In the genomic region with DNA sequence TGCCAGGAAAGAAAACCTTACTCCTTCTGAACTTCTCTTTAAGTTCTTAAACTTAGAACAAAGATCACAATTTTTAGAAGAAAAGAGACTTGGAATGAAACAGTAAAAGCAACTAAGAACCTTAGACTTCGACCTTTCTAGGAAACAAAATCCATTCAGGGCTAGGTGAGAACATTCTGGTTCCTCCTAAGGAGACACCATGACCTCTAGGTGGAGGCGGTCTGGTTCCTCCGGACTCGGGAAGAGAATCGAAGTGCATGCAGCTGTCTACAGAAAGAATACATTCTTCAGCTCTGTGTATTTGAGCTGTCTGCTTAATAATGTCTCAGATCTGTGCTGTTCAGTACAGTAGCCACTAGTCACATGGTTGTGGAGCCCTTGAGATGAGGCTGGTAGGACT, we compare ENCODE assay signal across 19 mouse cellular contexts. TPM values are rescaled to one million over a fixed set of nuclear protein-coding genes. Genes with fewer than 3 reads are reported as not detected.
DNase-seq lines count a peak whose midpoint lies in the region; ATAC-seq and TF ChIP-seq lines count a peak whose summit lies in the region.
"Had no signal": no experiment of that assay in that cellular context is flagged by ENCODE, and none has a peak within 500 bp of the region (broad histone marks: within the 10 kb centered on the region; RNA-seq: fewer than 3 reads in every experiment).

No protein-coding gene starts in this region.

- WGBS in kidney, embryonic 15.5 days = 70% methylated on average over 5 of the region's 5 CpGs
- 84% methylated on average over 5 of the region's 5 CpGs for WGBS in limb, embryonic 15.5 days
- 92% methylated on average over 5 of the region's 5 CpGs for WGBS in limb, embryonic 10.5 days
- 71% methylated on average over 5 of the region's 5 CpGs for WGBS in stomach, postnatal 0 days

- H3K9ac ChIP-seq in kidney, embryonic 15.5 days = no peak overlapping the region
- no peak overlapping the region for H3K9ac ChIP-seq in limb, embryonic 15.5 days
- no peak overlapping the region for H3K9ac ChIP-seq in stomach, postnatal 0 days (ENCODE audit: low read length)
- H3K9ac ChIP-seq: embryonic facial prominence, embryonic 13.5 days; forebrain, embryonic 13.5 days; heart, embryonic 12.5 days; hindbrain, embryonic 14.5 days had no signal

- peak overlapping the region; percentile 56 for H3K27ac ChIP-seq in gastrocnemius, adult 2 months
- no peak overlapping the region for H3K27ac ChIP-seq in kidney, embryonic 15.5 days
- peak overlapping the region; percentile 78; the same call in 1 of the 2 replicates for H3K27ac ChIP-seq in limb, embryonic 15.5 days
- no peak overlapping the region for H3K27ac ChIP-seq in limb, embryonic 10.5 days
- H3K27ac ChIP-seq in stomach, postnatal 0 days (replicated peaks) = peak overlapping the region; percentile 35; the same call in 1 of the 2 replicates
- H3K27ac ChIP-seq: embryonic facial prominence, embryonic 13.5 days; forebrain, embryonic 13.5 days; heart, adult 2 months; hindbrain, embryonic 10.5 days; hindbrain, embryonic 14.5 days had no signal

- no peak for DNase-seq in gastrocnemius, adult 2 months
- no peak for DNase-seq in gastrocnemius, adult 18-20 months (ENCODE audit: low spot score)
- DNase-seq in kidney, adult 8-10 months = peak; percentile 57 to 65
- no peak for DNase-seq in limb, embryonic 10.5 days (ENCODE audit: low spot score)
- DNase-seq in stomach, postnatal 0 days (ENCODE audit: low spot score) = no peak
- DNase-seq in spleen, postnatal 14 days (ENCODE audit: low spot score in 2 of 2) = no peak
- DNase-seq: adrenal gland, postnatal 10 days; cerebellum, adult 11 months; cerebellum, adult 9-10 months; cerebellum, postnatal 25 days; gastrocnemius, postnatal 10 days; heart, adult 2 months had no signal

- H3K4me3 ChIP-seq in gastrocnemius, adult 2 months = no peak overlapping the region
- no peak overlapping the region for H3K4me3 ChIP-seq in kidney, embryonic 15.5 days (replicated peaks)
- H3K4me3 ChIP-seq in limb, embryonic 15.5 days = no peak overlapping the region
- H3K4me3 ChIP-seq in limb, embryonic 10.5 days = no peak overlapping the region
- no peak overlapping the region for H3K4me3 ChIP-seq in stomach, postnatal 0 days (ENCODE audit: low read depth, low read length)
- H3K4me3 ChIP-seq: embryonic facial prominence, embryonic 13.5 days; forebrain, embryonic 13.5 days; heart, adult 2 months; heart, embryonic 12.5 days; hindbrain, embryonic 10.5 days had no signal

- no peaks in the 10 kb centered on the region for H3K27me3 ChIP-seq in kidney, embryonic 15.5 days
- no peaks in the 10 kb centered on the region for H3K27me3 ChIP-seq in limb, embryonic 15.5 days
- no peaks in the 10 kb centered on the region for H3K27me3 ChIP-seq in limb, embryonic 10.5 days (ENCODE audit: low read depth, poor library complexity, severe bottlenecking)
- H3K27me3 ChIP-seq in stomach, postnatal 0 days (ENCODE audit: control insufficient read depth, insufficient read depth, low read length) = no peaks in the 10 kb centered on the region
- H3K27me3 ChIP-seq: embryonic facial prominence, embryonic 13.5 days; forebrain, embryonic 13.5 days; heart, embryonic 12.5 days had no signal

- H3K36me3 ChIP-seq in kidney, embryonic 15.5 days = peaks cover 32% of the 10 kb centered on the region
- peaks cover 7% of the 10 kb centered on the region; the same call in 1 of the 2 replicates for H3K36me3 ChIP-seq in limb, embryonic 15.5 days
- H3K36me3 ChIP-seq in limb, embryonic 10.5 days = peaks cover 42% of the 10 kb centered on the region
- H3K36me3 ChIP-seq in stomach, postnatal 0 days (ENCODE audit: control insufficient read depth, insufficient read depth, low read length) = 0 out of 2 replicates have a peak, but pooled peaks cover 3% of the 10 kb centered on the region

- H3K9me3 ChIP-seq in kidney, embryonic 15.5 days (replicated peaks) = no peaks in the 10 kb centered on the region
- no peaks in the 10 kb centered on the region for H3K9me3 ChIP-seq in limb, embryonic 15.5 days
- no peaks in the 10 kb centered on the region for H3K9me3 ChIP-seq in limb, embryonic 10.5 days (replicated peaks)
- H3K9me3 ChIP-seq in stomach, postnatal 0 days (ENCODE audit: control insufficient read depth, low read length) = no peaks in the 10 kb centered on the region
- H3K9me3 ChIP-seq: embryonic facial prominence, embryonic 13.5 days; forebrain, embryonic 13.5 days; heart, embryonic 12.5 days; hindbrain, embryonic 10.5 days had no signal

- ATAC-seq in kidney, embryonic 15.5 days (replicated peaks; ENCODE audit: low FRiP score) = no peak
- no peak for ATAC-seq in limb, embryonic 15.5 days (ENCODE audit: insufficient number of reproducible peaks, low FRiP score, low TSS enrichment, low read depth)
- ATAC-seq in stomach, postnatal 0 days (ENCODE audit: low FRiP score, low TSS enrichment) = no peak
- ATAC-seq: forebrain, embryonic 13.5 days had no signal

- no peak for TF ChIP-seq CTCF in gastrocnemius, adult 2 months (IDR thresholded peaks at IDR 0.05)
- TF ChIP-seq CTCF in stomach, postnatal 0 days (IDR thresholded peaks at IDR 0.05; ENCODE audit: low read depth) = no peak

- peaks cover 26% of the 10 kb centered on the region for H3K4me1 ChIP-seq in kidney, embryonic 15.5 days
- H3K4me1 ChIP-seq in limb, embryonic 15.5 days = no peaks in the 10 kb centered on the region; the same call in 1 of the 2 replicates
- H3K4me1 ChIP-seq in limb, embryonic 10.5 days = peaks cover 7% of the 10 kb centered on the region
- H3K4me1 ChIP-seq in stomach, postnatal 0 days (replicated peaks; ENCODE audit: control insufficient read depth, insufficient read depth) = no peaks in the 10 kb centered on the region
- H3K4me1 ChIP-seq: embryonic facial prominence, embryonic 13.5 days had no signal

- intact Hi-C loops in gastrocnemius, adult 2 months (cut with DNase I) = no loop called here

- TF ChIP-seq EP300 in stomach, postnatal 0 days (optimal IDR thresholded peaks at IDR 0.05) = no peak

- no peak overlapping the region for H3K4me2 ChIP-seq in kidney, embryonic 15.5 days
- H3K4me2 ChIP-seq in limb, embryonic 15.5 days = no peak overlapping the region
- no peak overlapping the region for H3K4me2 ChIP-seq in stomach, postnatal 0 days (replicated peaks; ENCODE audit: low read depth)
- H3K4me2 ChIP-seq: embryonic facial prominence, embryonic 13.5 days; forebrain, embryonic 13.5 days; heart, embryonic 12.5 days; hindbrain, embryonic 14.5 days had no signal

RNA-seq across cellular contexts. Expression of gene Hacd2, which starts 12.7 kb away (rescaled TPM):
- total RNA-seq in gastrocnemius, adult 2 months (2021) = 1 to 10 TPM; 1.8 TPM
- 1 to 10 TPM; 1.9 to 2.1 TPM for total RNA-seq in gastrocnemius, adult 18-20 months (2021)
- 103 and 108 TPM in 2 replicates for polyA plus RNA-seq in kidney, embryonic 15.5 days (2015; fragmentation: Nextera tagmentation; extraction: Ambion mirVana)
- polyA plus RNA-seq in limb, embryonic 15.5 days (2015; fragmentation: Nextera tagmentation; extraction: Ambion mirVana) = 132 and 144 TPM in 2 replicates
- polyA plus RNA-seq in limb, embryonic 10.5 days (2016; fragmentation: Nextera tagmentation; extraction: Ambion mirVana) = 67.0 and 73.4 TPM in 2 replicates
- polyA plus RNA-seq in stomach, postnatal 0 days (2015; fragmentation: Nextera tagmentation; extraction: Ambion mirVana) = 99.6 and 107 TPM in 2 replicates

Comparison
In these comparisons a context has a peak if more than half of its experiments do, and no peak if none do; other contexts are left out.
1. H3K27ac ChIP-seq: peak in gastrocnemius, adult 2 months (single experiment), limb, embryonic 15.5 days (single experiment) and stomach, postnatal 0 days (single experiment); none in kidney, embryonic 15.5 days (single experiment) and limb, embryonic 10.5 days (single experiment).
2. DNase-seq: peak in kidney, adult 8-10 months (2 of 2); none in gastrocnemius, adult 2 months (single experiment), gastrocnemius, adult 18-20 months (single experiment), limb, embryonic 10.5 days (single experiment), stomach, postnatal 0 days (single experiment) and spleen, postnatal 14 days (0 of 2).